In genomic region chr7:3422051-3422450, GRCm38 (mm10) we compare ENCODE assay signal across 26 mouse cellular contexts. TPM values are rescaled to one million over a fixed set of nuclear protein-coding genes. Genes with fewer than 3 reads are reported as not detected.
A peak's percentile ranks its signal among the peaks of the same experiment; 100 is the strongest.
DNase-seq lines count a peak whose midpoint lies in the region; ATAC-seq and TF ChIP-seq lines count a peak whose summit lies in the region.
"Had no signal": no experiment of that assay in that cellular context is flagged by ENCODE, and none has a peak within 500 bp of the region (broad histone marks: within the 10 kb centered on the region; RNA-seq: fewer than 3 reads in every experiment).

No protein-coding gene starts in this region.

- H3K9ac ChIP-seq in midbrain, embryonic 11.5 days (ENCODE audit: low read length): no peak overlapping the region
- H3K9ac ChIP-seq in midbrain, embryonic 15.5 days: no peak overlapping the region
- H3K9ac ChIP-seq: hindbrain, embryonic 15.5 days; limb, embryonic 12.5 days; liver, embryonic 12.5 days; midbrain, embryonic 13.5 days; neural tube, embryonic 12.5 days had no signal

- peak overlapping the region; percentile 75 for H3K4me3 ChIP-seq in gastrocnemius, adult 2 months
- no peak overlapping the region for H3K4me3 ChIP-seq in midbrain, embryonic 11.5 days (ENCODE audit: low read depth, low read length)
- H3K4me3 ChIP-seq in midbrain, embryonic 15.5 days: no peak overlapping the region
- H3K4me3 ChIP-seq: hindbrain, embryonic 15.5 days; limb, embryonic 12.5 days; liver, embryonic 12.5 days; midbrain, embryonic 13.5 days; neural tube, embryonic 12.5 days had no signal

- H3K9me3 ChIP-seq in midbrain, embryonic 11.5 days (ENCODE audit: control insufficient read depth, low read length): no peaks in the 10 kb centered on the region
- no peaks in the 10 kb centered on the region for H3K9me3 ChIP-seq in midbrain, embryonic 15.5 days
- H3K9me3 ChIP-seq: hindbrain, embryonic 15.5 days; limb, embryonic 12.5 days; liver, embryonic 12.5 days; midbrain, embryonic 13.5 days; neural tube, embryonic 12.5 days had no signal

- no peaks in the 10 kb centered on the region for H3K36me3 ChIP-seq in midbrain, embryonic 11.5 days (ENCODE audit: control insufficient read depth, insufficient read depth, low read length)
- H3K36me3 ChIP-seq in midbrain, embryonic 15.5 days (replicated peaks): no peaks in the 10 kb centered on the region
- H3K36me3 ChIP-seq: hindbrain, embryonic 15.5 days; limb, embryonic 12.5 days; liver, embryonic 12.5 days; midbrain, embryonic 13.5 days; neural tube, embryonic 12.5 days had no signal

- intact Hi-C loops in gastrocnemius, adult 2 months (cut with DNase I): no loop called here

- H3K27me3 ChIP-seq in midbrain, embryonic 11.5 days (ENCODE audit: control insufficient read depth, insufficient read depth, low read length): peaks cover 34% of the 10 kb centered on the region
- H3K27me3 ChIP-seq in midbrain, embryonic 15.5 days (replicated peaks): peaks cover 37% of the 10 kb centered on the region

- no peak for DNase-seq in gastrocnemius, adult 2 months
- no peak for DNase-seq in gastrocnemius, adult 18-20 months (ENCODE audit: low spot score)
- DNase-seq in midbrain, embryonic 11.5 days (ENCODE audit: low spot score, missing footprints): peak; percentile 84
- DNase-seq in thymus, adult 18-20 months: no peak
- no peak for DNase-seq in left cerebral cortex, adult 8-10 months (ENCODE audit: low spot score in 2 of 2)
- DNase-seq: adrenal gland, postnatal 14 days; cerebellum, adult 8-10 months; embryo, embryonic 11 days; gastrocnemius, postnatal 10 days; heart, adult 11 months; kidney, adult 2 months; kidney, postnatal 10 days; lung, adult 2 months; right cerebral cortex, postnatal 25 days; thymus, postnatal 36 days had no signal

- H3K4me2 ChIP-seq in midbrain, embryonic 11.5 days: no peak overlapping the region
- H3K4me2 ChIP-seq in midbrain, embryonic 15.5 days: no peak overlapping the region
- H3K4me2 ChIP-seq: hindbrain, embryonic 15.5 days; limb, embryonic 12.5 days; liver, embryonic 12.5 days; midbrain, embryonic 13.5 days; neural tube, embryonic 12.5 days had no signal

- no peak for TF ChIP-seq CTCF in gastrocnemius, adult 2 months (IDR thresholded peaks at IDR 0.05)

- WGBS in midbrain, embryonic 11.5 days: 71% methylated on average over 7 of the region's 7 CpGs
- WGBS in midbrain, embryonic 15.5 days: 57% methylated on average over 7 of the region's 7 CpGs

- H3K27ac ChIP-seq in gastrocnemius, adult 2 months: peak overlapping the region; percentile 95
- no peak overlapping the region for H3K27ac ChIP-seq in midbrain, embryonic 11.5 days (ENCODE audit: low read depth, low read length)
- H3K27ac ChIP-seq in midbrain, embryonic 15.5 days: no peak overlapping the region
- H3K27ac ChIP-seq: hindbrain, embryonic 15.5 days; limb, embryonic 12.5 days; liver, embryonic 12.5 days; midbrain, embryonic 13.5 days; neural tube, embryonic 12.5 days had no signal

- H3K4me1 ChIP-seq in midbrain, embryonic 11.5 days (ENCODE audit: control insufficient read depth, insufficient read depth, low read length): peaks cover 3% of the 10 kb centered on the region
- H3K4me1 ChIP-seq in midbrain, embryonic 15.5 days: peaks cover 7% of the 10 kb centered on the region
- H3K4me1 ChIP-seq: liver, embryonic 12.5 days had no signal

- no peak for ATAC-seq in midbrain, embryonic 11.5 days (ENCODE audit: low FRiP score)
- no peak for ATAC-seq in midbrain, embryonic 15.5 days (replicated peaks)
- ATAC-seq in granulocyte monocyte progenitor cell, adult 5-6 weeks (replicated peaks; ENCODE audit: poor library complexity, severe bottlenecking): peak; percentile 37; the same call in 1 of the 2 replicates
- ATAC-seq: forebrain, embryonic 14.5 days; liver, embryonic 12.5 days; midbrain, embryonic 13.5 days had no signal

RNA-seq across cellular contexts. Expression of gene Cacng6, which starts 1.9 kb away (rescaled TPM):
- 100 to 1,000 TPM; 102 to 120 TPM for total RNA-seq in gastrocnemius, adult 2 months (2021)
- 100 to 1,000 TPM; 125 to 129 TPM for total RNA-seq in gastrocnemius, adult 18-20 months (2021)
- polyA plus RNA-seq in midbrain, embryonic 11.5 days (2014; fragmentation: Nextera tagmentation; extraction: Ambion mirVana): not detected in 2 replicates
- not detected in 2 replicates for polyA plus RNA-seq in midbrain, embryonic 15.5 days (2015; fragmentation: Nextera tagmentation; extraction: Ambion mirVana)
- not detected in 2 replicates for total RNA-seq in granulocyte monocyte progenitor cell, adult 5-6 weeks (2014; fragmentation: Nextera tagmentation)
- not detected in 2 replicates for total RNA-seq in granulocyte monocyte progenitor cell, adult 5-6 weeks (2017)
- 1 to 10 TPM; 1.0 to 2.5 (median 1.9) TPM for total RNA-seq in left cerebral cortex, adult 8-10 months (2022)
- total RNA-seq: adrenal gland, postnatal 14 days; megakaryocyte, adult 5-6 weeks had no signal
- polyA plus RNA-seq: hindbrain, embryonic 15.5 days; intestine, embryonic 14.5 days; midbrain, embryonic 13.5 days had no signal

RNA-seq across cellular contexts. Expression of gene Cacng8, which starts 31.6 kb away (rescaled TPM):
- not detected for total RNA-seq in gastrocnemius, adult 2 months (2021)
- not detected for total RNA-seq in gastrocnemius, adult 18-20 months (2021)
- polyA plus RNA-seq in midbrain, embryonic 11.5 days (2014; fragmentation: Nextera tagmentation; extraction: Ambion mirVana): 4.0 and 4.7 TPM in 2 replicates
- polyA plus RNA-seq in midbrain, embryonic 15.5 days (2015; fragmentation: Nextera tagmentation; extraction: Ambion mirVana): 18.3 and 19.0 TPM in 2 replicates
- total RNA-seq in granulocyte monocyte progenitor cell, adult 5-6 weeks (2014; fragmentation: Nextera tagmentation): 1.9 TPM in 1 of 2 replicates, not detected in the other
- not detected in 2 replicates for total RNA-seq in granulocyte monocyte progenitor cell, adult 5-6 weeks (2017)
- total RNA-seq in left cerebral cortex, adult 8-10 months (2022): 100 to 1,000 TPM; 146 to 153 (median 150) TPM
- total RNA-seq: heart, postnatal 25 days; megakaryocyte, adult 5-6 weeks had no signal
- polyA plus RNA-seq: lung, adult 2 months had no signal

Comparison
In these comparisons a context has a peak if more than half of its experiments do, and no peak if none do; other contexts are left out.
1. RNA of gene Cacng6, which starts 1.9 kb away (total RNA-seq): 125 to 129 TPM in gastrocnemius, adult 18-20 months and 102 to 120 TPM in gastrocnemius, adult 2 months; 1.0 to 2.5 TPM in left cerebral cortex, adult 8-10 months and not detected in granulocyte monocyte progenitor cell, adult 5-6 weeks; every median in the first group is over 10 times any median in the second.
2. RNA of gene Cacng8, which starts 31.6 kb away (total RNA-seq): 146 to 153 TPM in left cerebral cortex, adult 8-10 months; not detected in gastrocnemius, adult 2 months, not detected in gastrocnemius, adult 18-20 months and 1.9 TPM in granulocyte monocyte progenitor cell, adult 5-6 weeks; every median in the first group is over 10 times any median in the second.